Mouse (Mus musculus): Measurements from ENCODE around the gene Hist2h2aa1.
"Not testable (repeated sequence)": the region's sequence is repeated elsewhere in the genome, so short reads cannot be mapped to it uniquely, and the experiment has no call there.

The Hist2h2aa1 gene

GRCm38 (mm10) chr3:96254683-96255355, 9.5 kb downstream of the Hist2h2aa1 start:
- DNase-seq (ENCODE audit: low spot score) = peak; percentile 80

- no peak for DNase-seq (ENCODE audit: low spot score)
These were observed 10.8 kb downstream of the Hist2h2aa1 start for GRCm38 (mm10) chr3:96255926-96256593.

GRCm38 (mm10) chr3:96257190-96257589, 11.9 kb downstream of the Hist2h2aa1 start:
- DNase-seq (ENCODE audit: low spot score) = no peak

- DNase-seq (ENCODE audit: low spot score) = no peak
These were observed 14.9 kb downstream of the Hist2h2aa1 start for GRCm38 (mm10) chr3:96260220-96260619.

GRCm38 (mm10) chr3:96261623-96262022, 16.3 kb downstream of the Hist2h2aa1 start:
- DNase-seq (ENCODE audit: low spot score) = no peak

GRCm38 (mm10) chr3:96262216-96262875, 17.0 kb downstream of the Hist2h2aa1 start:
- DNase-seq (ENCODE audit: low spot score) = peak; percentile 92

GRCm38 (mm10) chr3:96262979-96263550, 17.8 kb downstream of the Hist2h2aa1 start, which contains the start of gene Hist2h4:
Gene Hist2h4 (minus strand): TSS chr3:96263311.
- DNase-seq (ENCODE audit: low spot score) = peak; percentile 91

GRCm38 (mm10) chr3:96263558-96264403, 18.5 kb downstream of the Hist2h2aa1 start:
- DNase-seq (ENCODE audit: low spot score) = peak; percentile 61

GRCm38 (mm10) chr3:96264404-96264949, 19.2 kb downstream of the Hist2h2aa1 start:
- DNase-seq (ENCODE audit: low spot score) = no peak

GRCm38 (mm10) chr3:96266132-96266710, 20.9 kb downstream of the Hist2h2aa1 start:
- DNase-seq (ENCODE audit: low spot score) = no peak

GRCm38 (mm10) chr3:96267541-96267940, 22.2 kb downstream of the Hist2h2aa1 start:
- no peak for DNase-seq (ENCODE audit: low spot score)

- DNase-seq (ENCODE audit: low spot score) = peak; percentile 90
These were observed 22.9 kb downstream of the Hist2h2aa1 start, which contains the start of gene Hist2h3b for GRCm38 (mm10) chr3:96268051-96268775. Gene Hist2h3b (plus strand): TSS chr3:96268654.

GRCm38 (mm10) chr3:96268776-96269378, 23.6 kb downstream of the Hist2h2aa1 start:
- not testable (repeated sequence) for DNase-seq (ENCODE audit: low spot score)

GRCm38 (mm10) chr3:96269511-96270474, 24.5 kb downstream of the Hist2h2aa1 start, which contains the start of gene Hist2h2bb:
Gene Hist2h2bb (plus strand): TSS chr3:96269752.
- peak; percentile 98 for DNase-seq (ENCODE audit: low spot score)

- DNase-seq (ENCODE audit: low spot score) = no peak
These were observed 28.5 kb downstream of the Hist2h2aa1 start for GRCm38 (mm10) chr3:96273591-96274465.

- DNase-seq (ENCODE audit: low spot score) = peak; percentile 41
These were observed 32.1 kb downstream of the Hist2h2aa1 start for GRCm38 (mm10) chr3:96277428-96277799.

Measured in embryo, embryonic 10 days (tissue).